Mouse (Mus musculus) CH12.LX (cell line): ENCODE measurements around the gene Tnrc6b. TPM values are rescaled to one million over a fixed set of nuclear protein-coding genes. Genes with fewer than 3 reads are reported as not detected.

Source experiments
- DNase-seq: peaks from one replicate; pipeline ENCODE4 v3.0.0-alpha.2; 2013; ENCODE audit errors: extremely low read depth
- H3K27ac ChIP-seq: 2 replicates; pipeline ENCODE4 v1.5.1; 2012; ENCODE audit warnings: low read depth, mild to moderate bottlenecking, control low read depth, moderate library complexity; ENCODE audit not compliant: insufficient read depth
- H3K27me3 ChIP-seq: replicated peaks from 2 replicates; pipeline ENCODE3; 2012; ENCODE audit warnings: inconsistent platforms
- H3K36me3 ChIP-seq, 2 experiments: replicated peaks in 1 of 2; 2 replicates each; pipeline versions ENCODE3 to v1.6.1; 2012; ENCODE audit warnings: inconsistent platforms in 1 of 2, low read length in 1 of 2, mild to moderate bottlenecking in 1 of 2, mixed read lengths in 1 of 2, moderate library complexity in 1 of 2; ENCODE audit not compliant: control insufficient read depth in 1 of 2, insufficient read depth in 1 of 2
- H3K4me1 ChIP-seq, 2 experiments: 2 replicates each; pipeline ENCODE4 v1.6.1; 2012; ENCODE audit warnings: inconsistent platforms in 1 of 2, moderate library complexity in 1 of 2; ENCODE audit not compliant: insufficient read depth in 2 of 2, control insufficient read depth in 1 of 2
- H3K4me2 ChIP-seq: 2 replicates; pipeline ENCODE4 v1.6.1; 2012; ENCODE audit warnings: low read depth, mild to moderate bottlenecking, control low read depth; ENCODE audit not compliant: poor library complexity, insufficient read depth, severe bottlenecking
- H3K4me3 ChIP-seq, 3 experiments: fragments of 150-350 bp in 1 of 3; sonication (generic) in 1 of 3; replicated peaks in 1 of 3; 2 replicates each; pipeline versions ENCODE3 to v1.5.1; 2011 to 2012; ENCODE audit warnings: low read depth in 2 of 3, low read length in 2 of 3, mild to moderate bottlenecking in 2 of 3, moderate library complexity in 2 of 3, control low read depth in 1 of 3, improper control_type of control experiment in 1 of 3, inconsistent platforms in 1 of 3, mixed read lengths in 1 of 3; ENCODE audit not compliant: poor library complexity in 1 of 3
- H3K79me2 ChIP-seq: replicated peaks from 2 replicates; pipeline ENCODE4 v1.6.1; 2012; ENCODE audit warnings: mild to moderate bottlenecking, moderate library complexity; ENCODE audit not compliant: control insufficient read depth, poor library complexity, insufficient read depth, severe bottlenecking; ENCODE audit errors: extremely low read depth
- H3K9ac ChIP-seq: 2 replicates; pipeline ENCODE4 v1.6.1; 2012; ENCODE audit warnings: low read depth, mild to moderate bottlenecking, control low read depth, moderate library complexity; ENCODE audit not compliant: insufficient read depth
- H3K9me3 ChIP-seq: replicated peaks from 2 replicates; pipeline ENCODE3; 2012; ENCODE audit warnings: low read length, inconsistent platforms, mixed read lengths
- BHLHE40 ChIP-seq: IDR thresholded peaks from 2 replicates; pipeline ENCODE4 v1.6.1; 2011; ENCODE audit warnings: mild to moderate bottlenecking, low read depth, low read length, improper control_type of control experiment
- CHD1 ChIP-seq: IDR thresholded peaks from 2 replicates; pipeline ENCODE4 v1.6.1; 2012; ENCODE audit warnings: low read depth, low read length, improper control_type of control experiment, inconsistent platforms
- CTCF ChIP-seq, 2 experiments: IDR thresholded peaks in 1 of 2; conservative IDR thresholded peaks in 1 of 2; 2 replicates each; pipeline ENCODE4 v1.5.1; 2011 to 2012; ENCODE audit warnings: low read depth in 2 of 2, low read length in 2 of 2, improper control_type of control experiment in 1 of 2, inconsistent platforms in 1 of 2, mild to moderate bottlenecking in 1 of 2, moderate library complexity in 1 of 2
- E2F4 ChIP-seq: IDR thresholded peaks from 2 replicates; pipeline ENCODE4 v1.6.1; 2011; ENCODE audit warnings: low read depth, low read length, improper control_type of control experiment; ENCODE audit not compliant: insufficient replicate concordance
- ETS1 ChIP-seq: conservative IDR thresholded peaks from 2 replicates; pipeline ENCODE4 v1.6.1; 2012; ENCODE audit warnings: low read depth, mild to moderate bottlenecking, inconsistent platforms, low read length, improper control_type of control experiment, moderate library complexity
- GABPA ChIP-seq: IDR thresholded peaks from 2 replicates; pipeline ENCODE4 v1.6.1; 2012; ENCODE audit warnings: low read depth, low read length, improper control_type of control experiment, inconsistent platforms; ENCODE audit not compliant: insufficient replicate concordance
- HCFC1 ChIP-seq: IDR thresholded peaks from 2 replicates; pipeline ENCODE4 v1.6.1; 2012; ENCODE audit warnings: low read depth, mild to moderate bottlenecking, inconsistent platforms, low read length, improper control_type of control experiment
- IRF4 ChIP-seq: IDR thresholded peaks from 2 replicates; pipeline ENCODE4 v1.6.1; 2014; ENCODE audit warnings: low read depth, mild to moderate bottlenecking, inconsistent platforms, low read length, improper control_type of control experiment
- JUND ChIP-seq: conservative IDR thresholded peaks from 2 replicates; pipeline ENCODE4 v1.6.1; 2011; ENCODE audit warnings: low read depth, low read length, improper control_type of control experiment
- MAX ChIP-seq: IDR thresholded peaks from 2 replicates; pipeline ENCODE4 v1.6.1; 2011; ENCODE audit warnings: low read length, improper control_type of control experiment
- MAZ ChIP-seq: IDR thresholded peaks from 2 replicates; pipeline ENCODE4 v1.6.1; 2012; ENCODE audit warnings: low read depth, mild to moderate bottlenecking, inconsistent platforms, low read length, improper control_type of control experiment, moderate library complexity
- MEF2A ChIP-seq: IDR thresholded peaks from 2 replicates; pipeline ENCODE4 v1.6.1; 2014; ENCODE audit warnings: low read depth, mild to moderate bottlenecking, inconsistent platforms, low read length, improper control_type of control experiment, borderline replicate concordance
- MXI1 ChIP-seq: IDR thresholded peaks from 2 replicates; pipeline ENCODE4 v1.6.1; 2011; ENCODE audit warnings: mild to moderate bottlenecking, low read depth, low read length, improper control_type of control experiment
- MYC ChIP-seq: IDR thresholded peaks from 2 replicates; pipeline ENCODE4 v1.6.1; 2011; ENCODE audit warnings: low read depth, mild to moderate bottlenecking, improper control_type of control experiment, low read length
- NRF1 ChIP-seq: IDR thresholded peaks from 2 replicates; pipeline ENCODE4 v1.6.1; 2014; ENCODE audit warnings: low read depth, mild to moderate bottlenecking, inconsistent platforms, low read length, improper control_type of control experiment, moderate library complexity
- POLR2AphosphoS2 ChIP-seq: IDR thresholded peaks from 2 replicates; pipeline ENCODE4 v1.6.1; 2011; ENCODE audit warnings: low read depth, low read length, improper control_type of control experiment
- RAD21 ChIP-seq: IDR thresholded peaks from 2 replicates; pipeline ENCODE4 v1.6.1; 2011; ENCODE audit warnings: low read depth, mild to moderate bottlenecking, low read length, improper control_type of control experiment, moderate library complexity
- RCOR1 ChIP-seq: conservative IDR thresholded peaks from 2 replicates; pipeline ENCODE4 v1.6.1; 2012; ENCODE audit warnings: low read depth, mild to moderate bottlenecking, inconsistent platforms, low read length, improper control_type of control experiment
- SMC3 ChIP-seq: IDR thresholded peaks from 2 replicates; pipeline ENCODE4 v1.6.1; 2011; ENCODE audit warnings: low read depth, low read length, improper control_type of control experiment
- TCF12 ChIP-seq: IDR thresholded peaks from 2 replicates; pipeline ENCODE4 v1.6.1; 2014; ENCODE audit warnings: low read depth, mild to moderate bottlenecking, inconsistent platforms, low read length, improper control_type of control experiment
- UBTF ChIP-seq: IDR thresholded peaks from 2 replicates; pipeline ENCODE4 v1.6.1; 2012; ENCODE audit warnings: low read depth, mild to moderate bottlenecking, inconsistent platforms, low read length, improper control_type of control experiment, moderate library complexity
- USF1 ChIP-seq: IDR thresholded peaks from 2 replicates; pipeline ENCODE4 v1.6.1; 2014; ENCODE audit warnings: low read depth, mild to moderate bottlenecking, inconsistent platforms, low read length, improper control_type of control experiment
- USF2 ChIP-seq: conservative IDR thresholded peaks from 2 replicates; pipeline ENCODE4 v1.6.1; 2011; ENCODE audit warnings: low read depth, low read length, improper control_type of control experiment
- ZC3H11A ChIP-seq: IDR thresholded peaks from 2 replicates; pipeline ENCODE4 v1.6.1; 2012; ENCODE audit warnings: low read depth, mild to moderate bottlenecking, inconsistent platforms, low read length, improper control_type of control experiment
- ZNF384 ChIP-seq: IDR thresholded peaks from 2 replicates; pipeline ENCODE4 v1.6.1; 2012; ENCODE audit warnings: low read depth, low read length, improper control_type of control experiment, inconsistent platforms
- dilution Hi-C: fragments of 300-500 bp; cut with MboI; formaldehyde crosslinking; loops from 2 replicates; pipeline ENCODE4 v1.14.3; 2020; ENCODE audit warnings: low sequenced_read_pairs; ENCODE audit not compliant: extremely low pct_unique_long_range_greater_than_20kb, extremely low pct_ligation_motif_present
- in situ Hi-C: fragments of 300-500 bp; cut with MboI; formaldehyde crosslinking; loops from 3 replicates; pipeline ENCODE4 v1.14.3; 2019; ENCODE audit warnings: low sequenced_read_pairs, low pct_ligation_motif_present, low pct_unique_long_range_greater_than_20kb, mixed read lengths
- polyA plus RNA-seq: library from polyadenylated mRNA; unstranded; fragments of >175 nt; gene quantifications from 2 replicates; pipeline ENCODE4 v1.2.1, GENCODE M21; 2012; ENCODE audit warnings: low read depth; ENCODE audit not compliant: insufficient read length
- total RNA-seq, 2 experiments: library from RNA; depleted of rRNA; stranded (reverse); fragments of 300-350 nt in 1 of 2; fragments of >200 nt in 1 of 2; gene quantifications; 2 replicates each; pipeline ENCODE4 v1.2.3; 2012 to 2014

The Tnrc6b gene
- total and polyA plus RNA-seq, 3 experiments: 6.0 to 17.1 (median 16.1) TPM

DNA sequence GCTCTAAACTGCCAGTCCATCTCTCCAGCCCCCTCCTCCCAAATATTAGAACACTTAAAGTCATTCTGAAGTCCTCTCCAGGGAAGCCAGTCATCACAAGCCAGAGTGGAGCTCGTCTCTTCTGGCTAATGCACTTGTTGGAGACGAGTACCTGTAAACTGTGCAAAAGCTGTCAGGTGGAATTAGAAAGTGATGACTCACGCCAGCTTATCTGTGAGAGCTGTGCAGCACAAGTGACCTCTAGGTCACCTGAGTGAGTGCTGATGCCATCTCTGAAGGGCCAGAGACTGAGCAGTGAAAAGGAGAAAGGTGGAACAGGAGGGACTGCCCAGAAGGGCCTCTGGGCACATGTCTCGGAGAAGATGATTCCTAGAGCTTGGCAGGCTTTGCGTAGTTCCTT lies 9.1 kb downstream of the Tnrc6b start:
- DNase-seq: no peak
- H3K36me3 ChIP-seq: peaks cover 0 to 4% of the 10 kb centered on the region in 2 experiments

DNA sequence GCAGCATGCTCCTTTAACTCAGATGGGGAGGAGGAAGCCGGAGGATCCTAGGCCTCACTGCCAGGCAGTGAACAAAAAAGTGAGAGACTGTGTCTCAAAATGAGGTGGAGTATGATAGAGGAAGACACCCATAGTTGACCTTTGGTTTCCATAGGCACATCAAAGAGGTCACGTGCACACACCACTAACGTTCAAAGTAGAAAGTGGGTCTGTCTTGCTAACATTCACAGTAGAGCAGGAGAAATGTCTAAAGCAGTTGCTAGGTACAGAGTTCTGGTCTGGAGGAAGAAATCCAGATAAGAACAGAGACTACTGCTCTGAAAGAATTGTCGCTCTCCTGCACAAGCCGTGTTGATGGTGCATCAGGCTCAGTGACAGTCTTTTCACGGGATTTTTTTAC lies 10.7 kb downstream of the Tnrc6b start:
- Histone ChIP-seq H3K4me2 (no peak overlapping the region), H3K9ac (no peak overlapping the region), H3K27me3 (no peaks in the 10 kb centered on the region), H3K9me3 (peaks cover 3% of the 10 kb centered on the region), H3K4me3 (no peak overlapping the region), H3K4me1 (peaks cover 16 to 41% of the 10 kb centered on the region in 2 experiments; a peak in 3 of 4 replicates), H3K27ac (no peak overlapping the region), H3K36me3 (no peaks in the 10 kb centered on the region), H3K79me2 (peaks cover 12% of the 10 kb centered on the region)
- TF ChIP-seq GABPA (no peak), CTCF (conservative IDR thresholded peaks at IDR 0.05 in 1 of 2, IDR thresholded peaks at IDR 0.05 in 1 of 2; ENCODE audit: low read depth in 2 of 2, low read length in 2 of 2) (no peak), USF1 (no peak), ZNF384 (no peak), RCOR1 (no peak), MXI1 (no peak)
- in situ Hi-C loops (loop anchor here (25.0 kb wide), 1 partner anchor 465 kb away; the partner anchor contains the start of gene Mrtfa), dilution Hi-C loops (no loop called here)
- no peak for DNase-seq

More for the DNA sequence above, 9.1 kb downstream of the Tnrc6b start:
- peaks cover 3% of the 10 kb centered on the region for H3K9me3 ChIP-seq
- H3K27ac ChIP-seq: no peak overlapping the region
- no peak overlapping the region for H3K4me3 ChIP-seq
- H3K79me2 ChIP-seq: peaks cover 10% of the 10 kb centered on the region
- dilution Hi-C loops: no loop called here
- H3K27me3 ChIP-seq: no peaks in the 10 kb centered on the region
- TF ChIP-seq RCOR1 (no peak), E2F4 (no peak), SMC3 (no peak), USF2 (no peak), NRF1 (no peak), ZC3H11A (no peak), JUND (no peak), BHLHE40 (no peak; the same call in 1 of the 2 replicates), RAD21 (no peak)
- in situ Hi-C loops: loop anchor here (25.0 kb wide), 1 partner anchor 467 kb away; the partner anchor contains the start of gene Mrtfa
- H3K4me2 ChIP-seq: no peak overlapping the region
- no peak overlapping the region for H3K9ac ChIP-seq
- peaks cover 16 to 32% of the 10 kb centered on the region in 2 experiments; a peak in 3 of 4 replicates for H3K4me1 ChIP-seq

GRCm38 (mm10) chr15:80722366-80722765 lies 11.3 kb downstream of the Tnrc6b start:
- in situ Hi-C loops: loop anchor here (25.0 kb wide), 1 partner anchor 465 kb away; the partner anchor contains the start of gene Mrtfa
- Histone ChIP-seq H3K9me3 (peaks cover 3% of the 10 kb centered on the region), H3K79me2 (peaks cover 10% of the 10 kb centered on the region), H3K9ac (no peak overlapping the region), H3K36me3 (no peaks in the 10 kb centered on the region), H3K4me3 (no peak overlapping the region), H3K27me3 (no peaks in the 10 kb centered on the region), H3K4me1 (peaks cover 16 to 41% of the 10 kb centered on the region in 2 experiments; a peak in 3 of 4 replicates), H3K27ac (no peak overlapping the region), H3K4me2 (no peak overlapping the region)
- DNase-seq: no peak
- dilution Hi-C loops: no loop called here
- TF ChIP-seq JUND: no peak
- TF ChIP-seq HCFC1: no peak
- no peak for TF ChIP-seq MYC
- TF ChIP-seq GABPA: no peak
- no peak for TF ChIP-seq BHLHE40
- no peak for TF ChIP-seq POLR2AphosphoS2
- 0 out of 2 replicates have a peak, but pooled peaks have one; percentile 4 for TF ChIP-seq TCF12
- TF ChIP-seq ZC3H11A: no peak
- no peak for TF ChIP-seq ETS1
- TF ChIP-seq MEF2A: no peak
- no peak for TF ChIP-seq CHD1
- no peak for TF ChIP-seq UBTF
- TF ChIP-seq MAZ: 0 out of 2 replicates have a peak, but pooled peaks have one; percentile 65
- TF ChIP-seq IRF4: 0 out of 2 replicates have a peak, but pooled peaks have one; percentile 7
- no peak for TF ChIP-seq RCOR1
- TF ChIP-seq MAX: no peak
